ENCODE assay signal across 9 mouse cellular contexts in the genomic region with DNA sequence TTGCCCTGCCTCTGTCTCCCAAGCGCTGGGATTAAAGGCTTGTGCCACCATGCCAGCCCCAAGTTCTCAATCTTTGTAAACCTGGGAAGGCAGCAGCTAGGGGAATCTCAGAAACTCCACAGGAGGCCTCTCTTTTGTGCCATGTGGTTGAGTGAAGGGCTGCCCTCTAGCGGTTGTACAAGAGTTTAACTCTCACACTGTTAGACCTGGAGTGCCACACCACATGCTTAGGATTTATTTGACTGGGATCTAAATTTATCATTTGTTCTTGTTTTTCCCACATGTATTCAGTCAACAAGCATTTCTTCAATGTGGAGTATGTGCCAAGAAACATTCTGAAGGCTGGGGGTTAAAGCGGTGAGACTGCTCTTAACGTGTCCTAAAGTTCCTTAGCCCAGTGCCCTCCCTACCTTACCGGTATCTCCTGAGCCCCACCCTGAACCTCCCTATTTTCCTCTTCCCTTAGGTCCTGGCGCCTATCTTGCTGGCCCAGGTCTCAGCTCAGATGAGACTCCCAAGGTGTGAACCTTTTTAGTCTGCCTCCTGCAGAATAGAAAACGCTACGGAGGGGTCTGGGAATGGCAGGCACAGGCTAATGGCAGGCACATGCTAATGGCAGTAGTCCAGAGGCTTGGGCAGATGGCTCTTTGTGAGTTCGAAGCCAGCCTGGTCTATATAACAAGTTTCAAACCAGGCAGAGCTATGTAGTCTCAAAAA. TPM values are rescaled to one million over a fixed set of nuclear protein-coding genes. Genes with fewer than 3 reads are reported as not detected.
DNase-seq lines count a peak whose midpoint lies in the region; ATAC-seq and TF ChIP-seq lines count a peak whose summit lies in the region.
"Had no signal": no experiment of that assay in that cellular context is flagged by ENCODE, and none has a peak within 500 bp of the region (broad histone marks: within the 10 kb centered on the region; RNA-seq: fewer than 3 reads in every experiment).

No protein-coding gene starts in this region.

- 66% methylated on average over 9 of the region's 9 CpGs for WGBS in hindbrain, embryonic 10.5 days
- 61% methylated on average over 9 of the region's 9 CpGs for WGBS in hindbrain, embryonic 12.5 days
- WGBS in heart, postnatal 0 days, result 58% methylated on average over 9 of the region's 9 CpGs

- peaks cover 3% of the 10 kb centered on the region; the same call in 1 of the 2 replicates for H3K27me3 ChIP-seq in hindbrain, embryonic 10.5 days (ENCODE audit: insufficient read depth, poor library complexity, severe bottlenecking)
- no peaks in the 10 kb centered on the region for H3K27me3 ChIP-seq in hindbrain, embryonic 12.5 days
- H3K27me3 ChIP-seq in heart, postnatal 0 days (ENCODE audit: control insufficient read depth, insufficient read depth, low read length), result no peaks in the 10 kb centered on the region

- no peak overlapping the region for H3K4me2 ChIP-seq in hindbrain, embryonic 12.5 days (replicated peaks)
- H3K4me2 ChIP-seq in heart, postnatal 0 days (ENCODE audit: low read depth, low read length), result no peak overlapping the region

- 0 out of 2 replicates have a peak, but pooled peaks cover 8% of the 10 kb centered on the region for H3K36me3 ChIP-seq in hindbrain, embryonic 10.5 days
- no peaks in the 10 kb centered on the region for H3K36me3 ChIP-seq in hindbrain, embryonic 12.5 days
- H3K36me3 ChIP-seq in heart, postnatal 0 days (replicated peaks; ENCODE audit: control insufficient read depth, insufficient read depth, low read length), result no peaks in the 10 kb centered on the region

- peak; percentile 66 for DNase-seq in hindbrain, embryonic 10.5 days (ENCODE audit: low spot score)
- DNase-seq in adrenal gland, adult 2 months, result peak; percentile 68
- peak; percentile 68 for DNase-seq in embryo, embryonic 11.5 days (ENCODE audit: low read depth, low spot score)
- DNase-seq in heart, postnatal 0 days (ENCODE audit: low spot score), result peak; percentile 84
- peak; percentile 64 to 75 for DNase-seq in left cerebral cortex, adult 18-20 months (ENCODE audit: low spot score in 2 of 2)
- DNase-seq in spleen, postnatal 4 days (ENCODE audit: low spot score in 2 of 2), result peak; percentile 63 to 82

- H3K9me3 ChIP-seq in hindbrain, embryonic 10.5 days, result no peaks in the 10 kb centered on the region
- H3K9me3 ChIP-seq in hindbrain, embryonic 12.5 days (replicated peaks), result no peaks in the 10 kb centered on the region
- H3K9me3 ChIP-seq in heart, postnatal 0 days (replicated peaks; ENCODE audit: control insufficient read depth, low read length), result no peaks in the 10 kb centered on the region

- H3K4me1 ChIP-seq in hindbrain, embryonic 10.5 days (replicated peaks), result peaks cover 46% of the 10 kb centered on the region
- peaks cover 21% of the 10 kb centered on the region for H3K4me1 ChIP-seq in hindbrain, embryonic 12.5 days
- peaks cover 34% of the 10 kb centered on the region for H3K4me1 ChIP-seq in heart, postnatal 0 days (ENCODE audit: control insufficient read depth, insufficient read depth)

- no peak for TF ChIP-seq EP300 in heart, postnatal 0 days (IDR thresholded peaks at IDR 0.05; ENCODE audit: low read depth)

- no peak overlapping the region for H3K9ac ChIP-seq in hindbrain, embryonic 12.5 days
- no peak overlapping the region for H3K9ac ChIP-seq in heart, postnatal 0 days (replicated peaks; ENCODE audit: low read depth, low read length)

- H3K4me3 ChIP-seq in hindbrain, embryonic 10.5 days, result no peak overlapping the region
- no peak overlapping the region for H3K4me3 ChIP-seq in hindbrain, embryonic 12.5 days
- H3K4me3 ChIP-seq in heart, postnatal 0 days (ENCODE audit: low read depth, low read length), result no peak overlapping the region

- 0 out of 2 replicates have a peak overlapping the region, but pooled peaks have one; percentile 8 for H3K27ac ChIP-seq in hindbrain, embryonic 10.5 days
- no peak overlapping the region for H3K27ac ChIP-seq in hindbrain, embryonic 12.5 days
- H3K27ac ChIP-seq in heart, postnatal 0 days (ENCODE audit: low read depth), result peak overlapping the region; percentile 98

- ATAC-seq in hindbrain, embryonic 12.5 days (ENCODE audit: low FRiP score), result no peak
- peak; percentile 17; the same call in 1 of the 2 replicates for ATAC-seq in heart, postnatal 0 days (ENCODE audit: insufficient read depth, low read depth)
- ATAC-seq in megakaryocyte-erythroid progenitor cell, adult 5-6 weeks (replicated peaks; ENCODE audit: low FRiP score, low TSS enrichment, poor library complexity, severe bottlenecking), result peak; percentile 31; the same call in 1 of the 2 replicates

- TF ChIP-seq CTCF in heart, postnatal 0 days (IDR thresholded peaks at IDR 0.05; ENCODE audit: low read depth), result peak; percentile 79

RNA-seq across cellular contexts. Expression of a gene that starts 1.1 kb away (rescaled TPM):
- 10.2 and 11.3 TPM in 2 replicates for polyA plus RNA-seq in hindbrain, embryonic 10.5 days (2016; fragmentation: Nextera tagmentation; extraction: Ambion mirVana)
- polyA plus RNA-seq in hindbrain, embryonic 12.5 days (2016; fragmentation: Nextera tagmentation; extraction: Ambion mirVana), result 13.5 and 13.6 TPM in 2 replicates
- 10 to 100 TPM in 1 of 2 experiments, 1 to 10 TPM in 1; 9.8 to 13.6 TPM for total RNA-seq in adrenal gland, adult 2 months (2021)
- polyA plus RNA-seq in adrenal gland, adult 2 months (2012; rRNA removed), result 56.8 and 67.8 TPM in 2 replicates
- 23.9 and 43.4 TPM in 2 replicates for total RNA-seq in heart, postnatal 0 days (2014; rRNA removed; ENCODE audit: low replicate concordance)
- polyA plus RNA-seq in heart, postnatal 0 days (2015; fragmentation: Nextera tagmentation; extraction: Ambion mirVana), result 18.7 and 21.2 TPM in 2 replicates
- 1 to 10 TPM; 8.8 to 10.0 TPM for total RNA-seq in left cerebral cortex, adult 18-20 months (2021)
- total RNA-seq in megakaryocyte-erythroid progenitor cell, adult 5-6 weeks (2014; fragmentation: Nextera tagmentation), result 6.0 and 7.7 TPM in 2 replicates
- total RNA-seq in megakaryocyte-erythroid progenitor cell, adult 5-6 weeks (2017), result 3.9 and 4.9 TPM in 2 replicates

RNA-seq across cellular contexts. Expression of a gene that starts 24.1 kb away (rescaled TPM):
- polyA plus RNA-seq in hindbrain, embryonic 10.5 days (2016; fragmentation: Nextera tagmentation; extraction: Ambion mirVana), result 84.6 and 92.4 TPM in 2 replicates
- 112 and 115 TPM in 2 replicates for polyA plus RNA-seq in hindbrain, embryonic 12.5 days (2016; fragmentation: Nextera tagmentation; extraction: Ambion mirVana)
- 10 to 100 TPM; 13.5 to 15.0 TPM for total RNA-seq in adrenal gland, adult 2 months (2021)
- polyA plus RNA-seq in adrenal gland, adult 2 months (2012; rRNA removed), result 11.7 and 12.5 TPM in 2 replicates
- total RNA-seq in heart, postnatal 0 days (2014; rRNA removed; ENCODE audit: low replicate concordance), result 29.3 and 38.8 TPM in 2 replicates
- 12.4 and 14.7 TPM in 2 replicates for polyA plus RNA-seq in heart, postnatal 0 days (2015; fragmentation: Nextera tagmentation; extraction: Ambion mirVana)
- 10 to 100 TPM; 24.2 to 25.5 TPM for total RNA-seq in left cerebral cortex, adult 18-20 months (2021)
- total RNA-seq in megakaryocyte-erythroid progenitor cell, adult 5-6 weeks (2014; fragmentation: Nextera tagmentation), result 58.8 and 70.5 TPM in 2 replicates
- 62.3 and 64.0 TPM in 2 replicates for total RNA-seq in megakaryocyte-erythroid progenitor cell, adult 5-6 weeks (2017)

RNA-seq across cellular contexts. Expression of a gene that starts 33.1 kb away (rescaled TPM):
- polyA plus RNA-seq in hindbrain, embryonic 10.5 days (2016; fragmentation: Nextera tagmentation; extraction: Ambion mirVana), result 0.50 and 2.4 TPM in 2 replicates
- polyA plus RNA-seq in hindbrain, embryonic 12.5 days (2016; fragmentation: Nextera tagmentation; extraction: Ambion mirVana), result 0.35 and 0.73 TPM in 2 replicates
- total RNA-seq in adrenal gland, adult 2 months (2021), result not detected
- not detected in 2 replicates for polyA plus RNA-seq in adrenal gland, adult 2 months (2012; rRNA removed)
- not detected in 2 replicates for total RNA-seq in heart, postnatal 0 days (2014; rRNA removed; ENCODE audit: low replicate concordance)
- 0.36 TPM in 1 of 2 replicates, not detected in the other for polyA plus RNA-seq in heart, postnatal 0 days (2015; fragmentation: Nextera tagmentation; extraction: Ambion mirVana)
- under 1 TPM in 1 of 2 experiments, not detected in 1; 0.40 TPM for total RNA-seq in left cerebral cortex, adult 18-20 months (2021)
- not detected in 2 replicates for total RNA-seq in megakaryocyte-erythroid progenitor cell, adult 5-6 weeks (2014; fragmentation: Nextera tagmentation)
- total RNA-seq in megakaryocyte-erythroid progenitor cell, adult 5-6 weeks (2017), result not detected in 2 replicates
- total RNA-seq: adrenal gland, postnatal 4 days had no signal

RNA-seq across cellular contexts. Expression of a gene that starts 54.5 kb away (rescaled TPM):
- polyA plus RNA-seq in hindbrain, embryonic 10.5 days (2016; fragmentation: Nextera tagmentation; extraction: Ambion mirVana), result 12.9 and 13.4 TPM in 2 replicates
- 14.3 and 17.8 TPM in 2 replicates for polyA plus RNA-seq in hindbrain, embryonic 12.5 days (2016; fragmentation: Nextera tagmentation; extraction: Ambion mirVana)
- total RNA-seq in adrenal gland, adult 2 months (2021), result 10 to 100 TPM; 32.0 to 33.2 TPM
- polyA plus RNA-seq in adrenal gland, adult 2 months (2012; rRNA removed), result 19.0 and 32.8 TPM in 2 replicates
- total RNA-seq in heart, postnatal 0 days (2014; rRNA removed; ENCODE audit: low replicate concordance), result 6.5 and 8.7 TPM in 2 replicates
- 10.7 and 11.1 TPM in 2 replicates for polyA plus RNA-seq in heart, postnatal 0 days (2015; fragmentation: Nextera tagmentation; extraction: Ambion mirVana)
- 10 to 100 TPM; 13.2 to 13.8 TPM for total RNA-seq in left cerebral cortex, adult 18-20 months (2021)
- total RNA-seq in megakaryocyte-erythroid progenitor cell, adult 5-6 weeks (2014; fragmentation: Nextera tagmentation), result 22.0 and 24.8 TPM in 2 replicates
- 4.0 and 12.6 TPM in 2 replicates for total RNA-seq in megakaryocyte-erythroid progenitor cell, adult 5-6 weeks (2017)
